Mouse (Mus musculus) c-Kit-positive CD71-positive TER-119-positive erythroid progenitor cells, embryonic 14.5 days (primary cell): Measurements from ENCODE around the gene Cenpp.

ENCODE experiments used
- DNase-seq: peaks from one replicate; pipeline ENCODE4 v3.0.0-alpha.2; 2013; ENCODE audit warnings: low spot score

Gene Cenpp

GRCm38 (mm10) chr13:49460692-49461414 lies 191.7 kb downstream of the Cenpp start:
- no peak for DNase-seq

DNA sequence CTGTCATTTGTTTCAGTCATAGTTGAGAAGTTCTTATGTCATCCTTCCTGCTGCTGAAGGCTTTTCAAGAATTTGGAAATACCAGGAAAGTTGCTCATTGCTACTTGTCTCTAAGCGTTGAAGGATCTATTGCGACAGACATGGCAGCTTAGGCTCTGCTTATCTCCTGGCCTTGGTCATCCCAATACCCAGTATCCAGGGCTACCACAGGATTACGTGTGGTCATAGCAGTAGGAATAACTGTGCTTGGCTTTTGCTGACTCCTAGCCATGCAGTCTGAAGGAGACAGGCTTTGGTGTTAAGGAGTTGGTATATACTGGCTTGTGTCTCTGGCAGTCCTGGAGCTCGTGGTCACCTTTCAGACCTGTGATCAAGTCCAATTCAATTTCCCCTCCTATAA lies 192.3 kb downstream of the Cenpp start:
- no peak for DNase-seq

DNA sequence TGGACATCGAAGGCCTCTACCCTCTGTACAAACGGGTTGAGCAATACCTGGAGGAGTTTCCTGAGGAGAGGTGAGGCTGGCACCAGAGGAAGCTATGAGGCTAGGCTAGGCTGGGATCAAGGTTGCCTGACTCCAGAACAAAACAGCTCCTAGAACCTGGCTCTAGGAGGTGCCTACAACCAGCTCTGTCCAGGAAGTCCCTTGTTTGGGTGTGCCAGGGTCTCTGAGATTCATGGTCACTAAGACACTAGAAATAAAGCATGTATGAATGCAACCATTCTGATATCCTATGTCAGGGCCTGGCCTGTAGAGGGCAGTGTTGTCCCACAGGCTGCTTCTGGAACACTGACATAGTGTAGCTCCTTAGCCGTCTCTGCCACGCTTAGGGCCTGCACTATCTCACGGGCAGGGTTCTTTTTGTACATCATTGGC lies 203.3 kb downstream of the Cenpp start:
- DNase-seq: peak; percentile 71

GRCm38 (mm10) chr13:49444451-49444850 lies 208.1 kb downstream of the Cenpp start:
- no peak for DNase-seq

DNA sequence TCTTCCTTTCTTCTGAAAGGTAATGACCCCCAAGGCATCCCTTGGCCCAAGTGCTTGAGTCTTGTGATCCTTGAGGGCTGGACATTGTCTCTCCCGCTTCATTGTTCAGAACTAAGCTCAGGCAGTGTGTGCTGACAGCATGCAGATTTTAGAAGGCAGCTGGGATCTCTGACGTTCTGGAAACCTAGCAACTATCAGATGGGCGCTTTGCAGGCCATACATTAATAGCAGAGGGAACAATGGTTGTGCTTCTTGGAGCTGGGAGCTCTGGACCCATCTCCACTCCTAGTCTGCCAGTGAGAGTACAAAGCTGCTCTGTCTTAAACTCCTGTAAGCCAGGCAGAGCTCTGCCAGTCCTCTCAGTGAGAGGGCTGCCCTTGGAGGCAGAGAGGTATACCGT lies 216.4 kb downstream of the Cenpp start:
- DNase-seq: no peak

GRCm38 (mm10) chr13:49435745-49436144 lies 216.8 kb downstream of the Cenpp start:
- no peak for DNase-seq

DNA sequence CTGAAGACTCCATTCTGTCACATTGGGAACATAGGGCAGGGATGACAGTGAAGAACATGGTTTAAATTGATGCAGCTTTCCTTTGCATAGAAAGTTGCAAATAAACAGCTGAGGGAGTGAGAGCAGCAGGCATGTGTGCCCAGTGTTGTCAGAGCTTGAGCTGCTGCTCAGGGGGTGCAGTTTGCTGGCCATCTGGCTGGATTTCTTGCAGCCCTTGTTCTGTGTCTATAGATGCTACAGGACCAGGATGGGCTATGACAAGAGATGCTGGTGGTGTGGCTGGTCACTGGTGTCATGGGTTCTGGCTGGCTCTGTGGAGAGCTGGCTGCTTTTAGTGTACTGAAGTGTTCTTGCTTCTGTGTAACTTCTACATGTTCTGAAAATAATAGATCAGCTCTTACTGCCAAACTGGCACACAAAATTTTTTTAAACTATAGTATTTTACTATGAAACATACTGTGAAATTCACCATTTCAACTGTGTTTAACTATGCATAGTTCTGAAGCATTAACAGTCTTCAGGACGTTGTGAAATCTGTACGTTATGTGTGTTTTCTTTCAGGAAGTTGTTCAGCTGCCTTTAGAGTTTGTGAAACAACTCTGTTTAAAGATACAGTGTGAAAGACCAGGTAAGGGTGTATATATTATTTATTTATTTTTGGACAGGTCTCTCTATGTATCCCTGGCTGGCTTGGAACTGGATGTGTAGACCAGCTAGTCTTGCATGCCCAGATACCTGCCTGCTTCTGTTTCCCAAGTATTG lies 219.1 kb downstream of the Cenpp start:
- DNase-seq: no peak

- no peak for DNase-seq
Measured at GRCm38 (mm10) chr13:49430529-49430928, 222.1 kb downstream of the Cenpp start.

DNA sequence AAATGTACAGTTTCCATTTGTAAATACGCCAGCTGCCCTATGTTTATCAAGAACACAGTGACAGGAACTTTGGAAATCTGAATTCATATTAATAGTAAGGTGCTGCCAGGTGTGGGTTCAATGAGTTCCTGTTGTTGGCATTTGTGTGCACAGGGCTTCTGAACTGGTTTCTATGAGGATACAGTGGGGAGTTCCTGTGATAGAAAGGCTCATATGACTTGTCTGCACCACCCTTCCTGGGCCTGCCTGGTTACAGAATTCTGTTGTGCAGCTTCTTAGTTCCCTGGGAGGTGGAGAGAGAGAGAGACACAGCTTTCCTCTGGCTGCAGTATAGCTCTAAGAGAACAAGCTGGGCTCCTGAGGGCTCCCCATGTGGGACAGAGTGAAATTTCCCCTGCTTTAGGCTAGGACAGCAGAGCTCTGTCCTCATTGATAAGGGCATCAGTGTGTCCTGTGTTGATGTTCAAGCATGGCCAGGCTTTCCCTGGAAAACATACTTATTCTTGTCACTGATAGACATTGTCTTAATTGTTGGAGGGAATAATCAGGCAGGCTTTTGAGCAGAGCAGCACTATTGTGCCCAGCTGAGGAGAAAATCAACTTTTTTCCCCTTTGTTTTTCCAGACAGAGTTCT lies 224.4 kb downstream of the Cenpp start:
- DNase-seq: no peak

- no peak for DNase-seq
Measured at GRCm38 (mm10) chr13:49426736-49427135, 225.8 kb downstream of the Cenpp start.

GRCm38 (mm10) chr13:49421959-49422358 lies 230.6 kb downstream of the Cenpp start:
- peak; percentile 6 for DNase-seq

DNA sequence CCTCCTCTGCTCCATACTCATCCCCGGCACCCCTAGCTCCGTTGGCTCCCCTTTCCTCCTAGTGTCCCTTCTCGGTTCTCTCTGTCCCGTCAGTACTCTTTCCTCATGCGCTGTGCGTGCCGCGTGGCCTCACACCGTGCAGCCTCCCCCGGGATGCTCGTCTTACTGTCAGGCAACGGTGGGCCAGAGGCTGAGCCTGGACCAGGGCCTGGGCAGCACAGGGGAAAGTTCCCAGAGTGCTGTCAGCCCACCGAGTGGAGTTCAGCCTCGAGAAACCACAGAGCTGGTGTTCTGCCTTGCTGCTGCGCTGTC lies 231.0 kb downstream of the Cenpp start:
- peak; percentile 42 for DNase-seq

- DNase-seq: peak; percentile 96
Measured at GRCm38 (mm10) chr13:49420754-49421605, 231.6 kb downstream of the Cenpp start, which contains the start of gene Ippk. Gene Ippk, plus strand, starts transcription at chr13:49421249.
